Mouse (Mus musculus): ENCODE data around the gene Card11. TPM values are rescaled to one million over a fixed set of nuclear protein-coding genes. Genes with fewer than 3 reads are reported as not detected.
A peak's percentile ranks its signal among the peaks of the same experiment; 100 is the strongest.

Card11 gene
- polyA plus RNA-seq, 1 experiment from 2014 or later: 0.53 TPM

DNA sequence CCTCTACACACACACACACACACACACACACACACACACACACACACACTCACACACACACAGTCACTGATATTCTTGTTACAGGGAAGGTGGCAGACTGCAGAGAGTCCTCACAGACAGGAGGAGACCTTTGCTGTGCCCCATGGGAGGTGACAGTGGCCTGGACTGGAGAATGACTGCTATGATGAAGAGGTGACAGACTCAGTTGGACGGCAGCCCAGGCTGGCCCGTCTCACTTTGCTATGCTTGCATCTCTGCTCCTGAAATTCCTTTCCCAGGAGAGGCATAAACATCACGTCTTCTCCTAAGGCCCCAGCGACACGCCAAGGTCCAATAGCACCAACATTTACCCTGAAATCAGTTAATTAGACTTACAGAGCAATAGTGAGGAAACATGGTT lies 146.7 kb downstream of the Card11 start:
- WGBS: 73% methylated on average over 5 of the region's 5 CpGs
- H3K27ac ChIP-seq (ENCODE audit: low read length): no peak overlapping the region
- H3K9me3 ChIP-seq (ENCODE audit: control insufficient read depth, low read length): peaks cover 5% of the 10 kb centered on the region
- H3K4me3 ChIP-seq (ENCODE audit: low read length): no peak overlapping the region
- H3K4me2 ChIP-seq (ENCODE audit: low read depth, low read length): no peak overlapping the region
- no peaks in the 10 kb centered on the region for H3K4me1 ChIP-seq (ENCODE audit: control insufficient read depth, insufficient read depth, low read length)
- no peak for ATAC-seq
- no peak overlapping the region for H3K9ac ChIP-seq (ENCODE audit: low read depth, low read length)
- no peaks in the 10 kb centered on the region for H3K36me3 ChIP-seq (ENCODE audit: control insufficient read depth, insufficient read depth, low read length)
- H3K27me3 ChIP-seq (replicated peaks; ENCODE audit: control insufficient read depth, insufficient read depth, low read length): no peaks in the 10 kb centered on the region

- WGBS: 43% methylated on average over 12 of the region's 12 CpGs
- Histone ChIP-seq H3K9ac (ENCODE audit: low read depth, low read length) (no peak overlapping the region), H3K27ac (ENCODE audit: low read length) (no peak overlapping the region), H3K9me3 (ENCODE audit: control insufficient read depth, low read length) (peaks cover 5% of the 10 kb centered on the region), H3K4me2 (ENCODE audit: low read depth, low read length) (no peak overlapping the region), H3K4me3 (ENCODE audit: low read length) (no peak overlapping the region), H3K4me1 (ENCODE audit: control insufficient read depth, insufficient read depth, low read length) (no peaks in the 10 kb centered on the region), H3K27me3 (replicated peaks; ENCODE audit: control insufficient read depth, insufficient read depth, low read length) (no peaks in the 10 kb centered on the region), H3K36me3 (ENCODE audit: control insufficient read depth, insufficient read depth, low read length) (no peaks in the 10 kb centered on the region)
- peak; percentile 63; the same call in 1 of the 2 replicates for ATAC-seq
These were observed 147.9 kb downstream of the Card11 start for GRCm38 (mm10) chr5:140852435-140852996.

DNA sequence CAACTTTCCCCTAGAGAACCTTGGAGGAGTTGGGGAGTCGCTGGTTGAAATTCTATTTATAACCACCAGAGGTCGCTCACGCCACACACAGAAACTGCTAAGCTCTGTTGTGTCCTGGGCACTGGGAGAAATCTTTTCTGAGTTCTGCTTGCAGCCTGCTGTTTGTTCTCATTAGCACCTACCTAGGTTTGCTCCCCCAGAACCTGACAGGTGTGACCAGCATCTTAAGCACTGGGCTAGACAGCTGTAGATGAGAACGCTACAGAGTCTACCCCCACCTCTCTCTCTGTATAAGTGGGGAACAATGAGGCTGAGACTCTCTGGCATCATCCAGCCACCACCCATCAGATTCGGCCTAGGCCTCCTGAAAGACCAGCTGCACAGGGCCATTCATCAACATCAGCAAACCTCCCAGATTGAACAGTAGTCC lies 153.1 kb downstream of the Card11 start:
- peak; percentile 40; the same call in 1 of the 2 replicates for ATAC-seq
- Histone ChIP-seq H3K27me3 (replicated peaks; ENCODE audit: control insufficient read depth, insufficient read depth, low read length) (no peaks in the 10 kb centered on the region), H3K27ac (ENCODE audit: low read length) (no peak overlapping the region), H3K4me1 (ENCODE audit: control insufficient read depth, insufficient read depth, low read length) (no peaks in the 10 kb centered on the region), H3K4me3 (ENCODE audit: low read length) (no peak overlapping the region), H3K4me2 (ENCODE audit: low read depth, low read length) (no peak overlapping the region), H3K9me3 (ENCODE audit: control insufficient read depth, low read length) (peaks cover 5% of the 10 kb centered on the region), H3K9ac (ENCODE audit: low read depth, low read length) (no peak overlapping the region), H3K36me3 (ENCODE audit: control insufficient read depth, insufficient read depth, low read length) (no peaks in the 10 kb centered on the region)
- WGBS: 11% methylated on average over 5 of the region's 5 CpGs

DNA sequence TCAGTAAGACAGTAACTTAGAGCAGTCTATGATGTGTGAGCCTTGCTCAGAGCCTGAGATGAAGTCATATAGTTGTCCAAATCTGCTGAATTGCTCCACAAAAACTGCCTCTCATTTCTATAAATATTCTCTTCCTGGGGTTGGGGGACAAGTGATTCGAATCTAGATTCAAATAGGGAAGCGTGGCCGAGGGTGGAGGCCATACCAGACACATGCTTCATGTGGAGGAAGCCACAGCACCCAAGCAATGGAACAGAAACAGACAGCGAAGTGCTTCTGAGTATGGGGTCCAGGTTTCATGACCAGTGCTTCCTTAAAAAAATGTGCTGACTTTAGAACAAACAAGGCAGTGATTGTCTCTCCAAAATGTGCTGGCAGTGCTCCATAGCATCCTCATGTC lies 158.4 kb downstream of the Card11 start:
- no peak for ATAC-seq
- Histone ChIP-seq H3K4me1 (ENCODE audit: control insufficient read depth, insufficient read depth, low read length) (no peaks in the 10 kb centered on the region), H3K27me3 (replicated peaks; ENCODE audit: control insufficient read depth, insufficient read depth, low read length) (no peaks in the 10 kb centered on the region), H3K36me3 (ENCODE audit: control insufficient read depth, insufficient read depth, low read length) (no peaks in the 10 kb centered on the region), H3K9ac (ENCODE audit: low read depth, low read length) (no peak overlapping the region), H3K4me3 (ENCODE audit: low read length) (no peak overlapping the region), H3K4me2 (ENCODE audit: low read depth, low read length) (no peak overlapping the region), H3K27ac (ENCODE audit: low read length) (no peak overlapping the region), H3K9me3 (ENCODE audit: control insufficient read depth, low read length) (no peaks in the 10 kb centered on the region)
- WGBS: 81% methylated on average over 4 of the region's 4 CpGs

- Histone ChIP-seq H3K27ac (ENCODE audit: low read length) (no peak overlapping the region), H3K4me1 (ENCODE audit: control insufficient read depth, insufficient read depth, low read length) (peaks cover 18% of the 10 kb centered on the region), H3K27me3 (replicated peaks; ENCODE audit: control insufficient read depth, insufficient read depth, low read length) (no peaks in the 10 kb centered on the region), H3K4me3 (ENCODE audit: low read length) (peak overlapping the region; percentile 39; the same call in 1 of the 2 replicates), H3K4me2 (ENCODE audit: low read depth, low read length) (peak overlapping the region; percentile 65), H3K9ac (ENCODE audit: low read depth, low read length) (no peak overlapping the region), H3K9me3 (ENCODE audit: control insufficient read depth, low read length) (no peaks in the 10 kb centered on the region), H3K36me3 (ENCODE audit: control insufficient read depth, insufficient read depth, low read length) (no peaks in the 10 kb centered on the region)
- WGBS: 82% methylated on average over 8 of the region's 8 CpGs
- no peak for ATAC-seq
These were observed 169.3 kb downstream of the Card11 start for GRCm38 (mm10) chr5:140831064-140831431.

DNA sequence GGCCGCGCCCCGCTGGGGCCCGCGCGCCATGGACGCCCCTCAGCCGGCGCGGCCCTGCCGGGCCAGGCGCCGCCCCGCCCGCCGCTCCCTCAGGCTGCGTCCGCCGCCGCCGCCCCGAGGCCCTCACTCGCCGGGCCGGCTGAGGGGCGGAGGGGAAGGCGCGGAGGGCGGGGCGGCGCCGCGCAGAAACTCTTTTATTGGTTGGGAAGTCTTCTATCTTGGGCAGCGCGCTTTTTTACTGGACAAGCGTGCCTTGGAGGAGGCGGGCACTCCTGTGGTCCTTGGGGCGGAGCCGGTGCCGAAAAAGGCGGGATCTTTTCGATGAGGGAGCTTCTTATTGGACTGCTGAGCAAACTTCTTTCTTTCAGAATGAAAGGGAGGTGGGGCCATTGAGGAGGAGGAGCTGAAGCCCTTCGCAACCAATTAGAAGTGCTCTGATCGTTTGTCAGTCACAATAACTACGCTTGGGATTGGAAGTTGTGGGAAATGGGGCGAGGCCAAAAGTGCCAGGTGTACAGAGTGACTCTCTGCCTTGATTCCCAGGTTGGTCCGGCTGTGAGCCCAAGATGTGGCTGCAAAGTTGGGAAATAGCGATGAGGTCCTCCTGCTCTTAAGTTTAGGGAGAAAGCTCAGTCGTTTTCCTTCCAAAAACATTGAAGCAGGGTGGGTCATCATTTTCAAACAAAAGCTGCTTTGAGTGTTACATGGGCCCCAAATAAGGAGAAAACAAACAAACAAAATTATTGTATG lies 169.9 kb downstream of the Card11 start, which contains the start of gene Gna12:
Gene Gna12 (minus strand): TSS at position 118 of the 750 bp plus-strand sequence.
- peak within 1 kb of the TSS; percentile 70 for H3K27ac ChIP-seq (ENCODE audit: low read length)
- H3K4me3 ChIP-seq (ENCODE audit: low read length): peak within 1 kb of the TSS; percentile 83
- peak; percentile 99 for ATAC-seq
- H3K36me3 ChIP-seq (ENCODE audit: control insufficient read depth, insufficient read depth, low read length): no peaks in the 10 kb centered on the region
- H3K4me1 ChIP-seq (ENCODE audit: control insufficient read depth, insufficient read depth, low read length): peaks cover 18% of the 10 kb centered on the region
- H3K27me3 ChIP-seq (replicated peaks; ENCODE audit: control insufficient read depth, insufficient read depth, low read length): no peaks in the 10 kb centered on the region
- H3K9ac ChIP-seq (ENCODE audit: low read depth, low read length): peak within 1 kb of the TSS; percentile 81
- no peaks in the 10 kb centered on the region for H3K9me3 ChIP-seq (ENCODE audit: control insufficient read depth, low read length)
- H3K4me2 ChIP-seq (ENCODE audit: low read depth, low read length): peak within 1 kb of the TSS; percentile 74
- WGBS: under 1% methylated on average over 42 of the region's 49 CpGs

DNA sequence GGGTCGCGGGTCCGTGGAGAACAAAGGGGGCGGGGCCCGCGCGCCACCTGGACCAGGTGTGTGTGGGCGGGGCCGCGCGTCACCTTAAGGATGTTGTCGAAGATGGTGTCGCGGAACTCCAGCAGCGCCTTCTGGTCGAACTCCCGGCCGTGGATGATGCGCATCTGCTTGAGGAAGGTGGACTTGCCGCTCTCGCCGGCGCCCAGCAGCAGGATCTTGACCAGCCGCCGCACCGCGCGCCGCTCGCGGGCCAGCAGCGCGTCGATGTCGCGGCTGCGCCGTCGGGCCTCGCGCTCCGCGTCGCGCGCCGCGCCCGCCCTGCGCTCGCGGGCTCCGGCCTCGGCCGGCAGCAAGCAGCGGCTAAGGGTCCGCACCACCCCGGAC lies 170.5 kb downstream of the Card11 start:
- H3K27ac ChIP-seq (ENCODE audit: low read length): peak overlapping the region; percentile 70
- peak overlapping the region; percentile 74 for H3K4me2 ChIP-seq (ENCODE audit: low read depth, low read length)
- peak overlapping the region; percentile 81 for H3K9ac ChIP-seq (ENCODE audit: low read depth, low read length)
- H3K27me3 ChIP-seq (replicated peaks; ENCODE audit: control insufficient read depth, insufficient read depth, low read length): no peaks in the 10 kb centered on the region
- under 1% methylated on average over 55 of the region's 58 CpGs for WGBS
- peak overlapping the region; percentile 83 for H3K4me3 ChIP-seq (ENCODE audit: low read length)
- H3K36me3 ChIP-seq (ENCODE audit: control insufficient read depth, insufficient read depth, low read length): no peaks in the 10 kb centered on the region
- H3K9me3 ChIP-seq (ENCODE audit: control insufficient read depth, low read length): no peaks in the 10 kb centered on the region
- peak; percentile 21 for ATAC-seq
- peaks cover 18% of the 10 kb centered on the region for H3K4me1 ChIP-seq (ENCODE audit: control insufficient read depth, insufficient read depth, low read length)

GRCm38 (mm10) chr5:140829081-140829910 lies 171.1 kb downstream of the Card11 start:
- Histone ChIP-seq H3K4me3 (ENCODE audit: low read length) (peak overlapping the region; percentile 83), H3K4me1 (ENCODE audit: control insufficient read depth, insufficient read depth, low read length) (peaks cover 18% of the 10 kb centered on the region), H3K27me3 (replicated peaks; ENCODE audit: control insufficient read depth, insufficient read depth, low read length) (no peaks in the 10 kb centered on the region), H3K4me2 (ENCODE audit: low read depth, low read length) (peak overlapping the region; percentile 74), H3K36me3 (ENCODE audit: control insufficient read depth, insufficient read depth, low read length) (no peaks in the 10 kb centered on the region), H3K9me3 (ENCODE audit: control insufficient read depth, low read length) (no peaks in the 10 kb centered on the region), H3K9ac (ENCODE audit: low read depth, low read length) (peak overlapping the region; percentile 81), H3K27ac (ENCODE audit: low read length) (peak overlapping the region; percentile 70)
- 33% methylated on average over 18 of the region's 18 CpGs for WGBS
- ATAC-seq: no peak

- H3K4me3 ChIP-seq (ENCODE audit: low read length): peak overlapping the region; percentile 17
These were observed 172.0 kb downstream of the Card11 start for GRCm38 (mm10) chr5:140828363-140828762.

More at GRCm38 (mm10) chr5:140828363-140828762, 172.0 kb downstream of the Card11 start:
- H3K4me2 ChIP-seq (ENCODE audit: low read depth, low read length): peak overlapping the region; percentile 74
- no peak for ATAC-seq
- no peaks in the 10 kb centered on the region for H3K36me3 ChIP-seq (ENCODE audit: control insufficient read depth, insufficient read depth, low read length)
- H3K27ac ChIP-seq (ENCODE audit: low read length): peak overlapping the region; percentile 38
- peak overlapping the region; percentile 53 for H3K9ac ChIP-seq (ENCODE audit: low read depth, low read length)
- H3K9me3 ChIP-seq (ENCODE audit: control insufficient read depth, low read length): no peaks in the 10 kb centered on the region
- 54% methylated on average over 2 of the region's 2 CpGs for WGBS
- H3K4me1 ChIP-seq (ENCODE audit: control insufficient read depth, insufficient read depth, low read length): peaks cover 18% of the 10 kb centered on the region
- H3K27me3 ChIP-seq (replicated peaks; ENCODE audit: control insufficient read depth, insufficient read depth, low read length): no peaks in the 10 kb centered on the region

Data from intestine, embryonic 16.5 days (tissue).